Mouse (Mus musculus) forebrain, embryonic 14.5 days (tissue): ENCODE results near the gene Ube2ql1. TPM values are rescaled to one million over a fixed set of nuclear protein-coding genes. Genes with fewer than 3 reads are reported as not detected.

ENCODE experiments used
- ATAC-seq: fragments of 200-750 bp; cut with Nextera tagmentation; 2 replicates; pipeline ENCODE4 v1.8.0; 2017; ENCODE audit warnings: mild to moderate bottlenecking, moderate library complexity
- DNase-seq: peaks from one replicate; pipeline ENCODE4 v3.0.0-alpha.2; 2015; ENCODE audit warnings: low spot score
- H3K27ac ChIP-seq: fragments of 300-500 bp; sonication (generic); 2 replicates; pipeline ENCODE4 v1.5.1; 2014; ENCODE audit warnings: low read depth, mild to moderate bottlenecking, control low read depth, low read length, moderate library complexity
- H3K27me3 ChIP-seq: fragments of 300-500 bp; sonication (generic); replicated peaks from 2 replicates; pipeline ENCODE4 v1.6.1; 2014; ENCODE audit warnings: low read length, control low read depth, mixed read lengths; ENCODE audit not compliant: control insufficient read depth, insufficient read depth
- H3K36me3 ChIP-seq: fragments of 300-500 bp; sonication (generic); 2 replicates; pipeline ENCODE4 v1.6.1; 2014; ENCODE audit warnings: low read length, control low read depth; ENCODE audit not compliant: control insufficient read depth, insufficient read depth
- H3K4me1 ChIP-seq: fragments of 300-500 bp; sonication (generic); 2 replicates; pipeline ENCODE4 v1.6.1; 2014; ENCODE audit warnings: antibody characterized with exemption, low read length, control low read depth; ENCODE audit not compliant: control insufficient read depth, insufficient read depth
- H3K4me2 ChIP-seq: fragments of 300-500 bp; sonication (generic); 2 replicates; pipeline ENCODE4 v1.6.1; 2014; ENCODE audit warnings: mild to moderate bottlenecking, control low read depth, low read length
- H3K4me3 ChIP-seq: fragments of 300-500 bp; sonication (generic); 2 replicates; pipeline ENCODE4 v1.5.1; 2014; ENCODE audit warnings: low read depth, low read length, control low read depth
- H3K9ac ChIP-seq: fragments of 300-500 bp; sonication (generic); 2 replicates; pipeline ENCODE4 v1.6.1; 2014; ENCODE audit warnings: mild to moderate bottlenecking, low read length, control low read depth, moderate library complexity
- H3K9me3 ChIP-seq: fragments of 300-500 bp; sonication (generic); replicated peaks from 2 replicates; pipeline ENCODE4 v1.6.1; 2016; ENCODE audit warnings: low read length, control low read depth, mixed read lengths; ENCODE audit not compliant: control insufficient read depth
- WGBS: fragments of 180-500 bp; shearing (Covaris S2); extraction: QIAGEN DNeasy Blood & Tissue Kit; methylation state at CpG from one replicate; pipeline ENCODE4 v1.1.7; 2014; 5-methylcytosine and 5-hydroxymethylcytosine counted together
- polyA plus RNA-seq: library from polyadenylated mRNA; unstranded; fragments of >200 nt; fragmentation: Nextera tagmentation; extraction: Ambion mirVana; gene quantifications from 2 replicates; pipeline ENCODE4 v1.2.1, GENCODE M21; 2014

Ube2ql1 gene
- polyA plus RNA-seq, 1 experiment from 2014 or later = 31.7 TPM

DNA sequence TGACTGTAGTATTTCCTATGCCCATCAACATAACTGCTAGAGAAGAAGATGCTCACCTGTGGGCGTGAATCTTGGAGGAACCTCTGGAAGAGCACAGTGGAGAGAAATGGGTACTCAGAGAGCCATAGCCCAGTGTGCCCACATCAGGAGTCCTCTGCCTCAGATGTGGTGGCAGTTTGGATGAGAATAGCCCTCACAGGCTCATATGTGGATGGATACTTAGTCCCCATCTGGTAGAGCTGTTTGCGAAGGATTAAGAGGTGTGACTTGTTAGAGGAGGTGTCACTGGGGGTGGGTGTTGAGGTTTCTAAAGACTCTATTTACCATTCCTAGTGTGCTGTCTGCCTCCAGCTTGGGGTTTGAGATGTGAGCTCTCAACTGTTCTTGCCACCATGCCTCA is 13.2 kb upstream of the Ube2ql1 start:
- WGBS = 82% methylated on average over 2 of the region's 2 CpGs
- DNase-seq (no peak), ATAC-seq (no peak)
- Histone ChIP-seq H3K9me3 (no peaks in the 10 kb centered on the region), H3K9ac (no peak overlapping the region), H3K4me1 (no peaks in the 10 kb centered on the region), H3K4me3 (no peak overlapping the region), H3K36me3 (no peaks in the 10 kb centered on the region), H3K27ac (no peak overlapping the region), H3K4me2 (no peak overlapping the region), H3K27me3 (no peaks in the 10 kb centered on the region; the same call in 1 of the 2 replicates)

- 91% methylated on average over 6 of the region's 6 CpGs for WGBS
- Histone ChIP-seq H3K9ac (no peak overlapping the region), H3K4me3 (no peak overlapping the region), H3K27ac (no peak overlapping the region), H3K4me2 (no peak overlapping the region), H3K4me1 (no peaks in the 10 kb centered on the region), H3K27me3 (no peaks in the 10 kb centered on the region; the same call in 1 of the 2 replicates), H3K9me3 (no peaks in the 10 kb centered on the region), H3K36me3 (no peaks in the 10 kb centered on the region)
- ATAC-seq = no peak
- no peak for DNase-seq
These were observed 11.8 kb upstream of the Ube2ql1 start for GRCm38 (mm10) chr13:69751510-69751909.

GRCm38 (mm10) chr13:69748756-69749155 is 9.1 kb upstream of the Ube2ql1 start:
- H3K36me3 ChIP-seq = no peaks in the 10 kb centered on the region
- no peak overlapping the region for H3K9ac ChIP-seq
- no peaks in the 10 kb centered on the region for H3K4me1 ChIP-seq
- DNase-seq (no peak), ATAC-seq (no peak)
- 6% methylated on average over 4 of the region's 4 CpGs for WGBS
- no peak overlapping the region for H3K27ac ChIP-seq
- H3K4me2 ChIP-seq = no peak overlapping the region
- H3K9me3 ChIP-seq = no peaks in the 10 kb centered on the region
- no peaks in the 10 kb centered on the region; the same call in 1 of the 2 replicates for H3K27me3 ChIP-seq
- H3K4me3 ChIP-seq = no peak overlapping the region

GRCm38 (mm10) chr13:69740331-69741285 is 919 bp upstream of the Ube2ql1 start:
- peak overlapping the region; percentile 90 for H3K4me2 ChIP-seq
- WGBS = 2% methylated on average over 29 of the region's 29 CpGs
- H3K4me3 ChIP-seq = peak overlapping the region; percentile 83
- peaks cover 3% of the 10 kb centered on the region; the same call in 1 of the 2 replicates for H3K4me1 ChIP-seq
- H3K9me3 ChIP-seq = no peaks in the 10 kb centered on the region
- H3K27me3 ChIP-seq = peaks cover 3% of the 10 kb centered on the region; the same call in 1 of the 2 replicates
- no peaks in the 10 kb centered on the region for H3K36me3 ChIP-seq
- DNase-seq = peak; percentile 73
- H3K9ac ChIP-seq = peak overlapping the region; percentile 88
- H3K27ac ChIP-seq = peak overlapping the region; percentile 77; the same call in 1 of the 2 replicates
- ATAC-seq = peak; percentile 55

DNA sequence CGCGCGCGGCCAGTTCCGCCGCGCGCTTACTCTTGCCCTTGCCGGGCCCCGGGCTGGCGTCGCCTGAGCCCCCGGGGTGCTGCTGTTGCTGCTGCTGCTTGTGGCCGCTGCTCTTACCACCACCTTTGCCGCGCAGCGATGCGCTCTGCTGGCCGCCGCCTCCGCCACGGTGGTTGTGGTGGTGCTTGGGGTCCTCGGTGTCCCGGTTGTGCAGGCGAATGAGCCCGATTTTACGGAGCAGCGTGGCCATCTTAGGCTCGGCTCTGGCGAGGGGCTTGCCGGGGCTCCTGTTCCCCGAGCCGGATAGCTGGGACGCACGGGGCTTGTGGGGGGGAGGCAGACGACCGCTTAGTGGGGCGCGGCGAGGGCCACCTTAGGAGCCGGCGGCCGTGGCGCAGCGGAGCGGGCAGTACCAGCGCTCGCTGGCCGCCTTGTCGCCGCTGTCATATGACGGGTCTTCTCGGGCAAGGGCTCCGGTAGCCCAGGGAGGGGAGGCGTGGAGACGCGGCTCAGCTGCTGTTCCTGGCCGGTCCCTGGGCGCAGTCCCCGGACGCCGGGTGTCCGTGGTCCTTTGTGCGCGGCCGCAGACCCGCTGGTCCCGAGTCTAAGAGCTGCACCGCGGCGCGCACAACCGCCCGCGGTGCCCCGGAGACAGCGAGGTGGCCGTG is 464 bp downstream of the Ube2ql1 start:
- peak; percentile 64 for ATAC-seq
- under 1% methylated on average over 67 of the region's 78 CpGs for WGBS

DNA sequence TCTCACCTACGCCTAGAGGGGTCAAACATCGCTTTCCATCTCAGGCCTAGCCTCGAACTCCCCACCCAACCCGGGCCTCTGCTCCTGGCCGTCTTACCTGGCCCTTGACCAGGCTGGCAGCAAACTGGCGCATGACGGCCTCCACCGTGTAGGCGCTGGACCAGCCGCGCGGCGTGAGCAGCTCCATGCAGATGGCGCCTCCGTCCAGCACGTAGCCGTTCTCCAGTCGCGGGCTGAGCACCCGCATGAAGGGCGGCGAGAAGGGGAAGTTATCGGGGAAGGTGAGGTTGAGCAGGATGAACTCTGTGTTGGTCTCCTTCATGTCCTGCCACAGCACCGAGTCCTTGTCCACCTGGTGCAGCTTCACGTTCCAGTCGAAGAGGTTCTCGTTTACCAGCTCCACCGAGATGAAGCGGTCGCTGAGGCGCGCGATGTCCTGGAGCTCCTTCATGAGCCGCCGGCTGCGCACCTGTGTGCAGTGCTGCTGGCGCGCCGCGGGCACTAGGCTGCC is 1.2 kb downstream of the Ube2ql1 start:
- no peak for ATAC-seq
- Histone ChIP-seq H3K4me1 (peaks cover 11% of the 10 kb centered on the region), H3K27me3 (peaks cover 3% of the 10 kb centered on the region; the same call in 1 of the 2 replicates), H3K4me3 (peak overlapping the region; percentile 83), H3K9ac (peak overlapping the region; percentile 88), H3K9me3 (no peaks in the 10 kb centered on the region), H3K27ac (peak overlapping the region; percentile 91; the same call in 1 of the 2 replicates), H3K4me2 (peak overlapping the region; percentile 90), H3K36me3 (0 out of 2 replicates have a peak, but pooled peaks cover 2% of the 10 kb centered on the region)
- peak; percentile 47 for DNase-seq
- WGBS = under 1% methylated on average over 40 of the region's 40 CpGs

More for the DNA sequence above, 464 bp downstream of the Ube2ql1 start:
- H3K4me1 ChIP-seq = peaks cover 11% of the 10 kb centered on the region
- peak; percentile 53 for DNase-seq
- H3K9ac ChIP-seq = peak overlapping the region; percentile 88
- no peaks in the 10 kb centered on the region for H3K36me3 ChIP-seq
- H3K4me2 ChIP-seq = peak overlapping the region; percentile 90
- H3K27me3 ChIP-seq = peaks cover 3% of the 10 kb centered on the region; the same call in 1 of the 2 replicates
- peak overlapping the region; percentile 83 for H3K4me3 ChIP-seq
- no peaks in the 10 kb centered on the region for H3K9me3 ChIP-seq
- H3K27ac ChIP-seq = peak overlapping the region; percentile 91

GRCm38 (mm10) chr13:69737444-69738185 is 2.1 kb downstream of the Ube2ql1 start:
- H3K9me3 ChIP-seq = no peaks in the 10 kb centered on the region
- ATAC-seq (no peak), DNase-seq (no peak)
- H3K27me3 ChIP-seq = peaks cover 3% of the 10 kb centered on the region; the same call in 1 of the 2 replicates
- H3K27ac ChIP-seq = no peak overlapping the region
- WGBS = 13% methylated on average over 17 of the region's 19 CpGs
- peaks cover 11% of the 10 kb centered on the region for H3K4me1 ChIP-seq
- peak overlapping the region; percentile 83 for H3K4me3 ChIP-seq
- 0 out of 2 replicates have a peak, but pooled peaks cover 10% of the 10 kb centered on the region for H3K36me3 ChIP-seq
- H3K4me2 ChIP-seq = peak overlapping the region; percentile 90
- peak overlapping the region; percentile 88 for H3K9ac ChIP-seq

DNA sequence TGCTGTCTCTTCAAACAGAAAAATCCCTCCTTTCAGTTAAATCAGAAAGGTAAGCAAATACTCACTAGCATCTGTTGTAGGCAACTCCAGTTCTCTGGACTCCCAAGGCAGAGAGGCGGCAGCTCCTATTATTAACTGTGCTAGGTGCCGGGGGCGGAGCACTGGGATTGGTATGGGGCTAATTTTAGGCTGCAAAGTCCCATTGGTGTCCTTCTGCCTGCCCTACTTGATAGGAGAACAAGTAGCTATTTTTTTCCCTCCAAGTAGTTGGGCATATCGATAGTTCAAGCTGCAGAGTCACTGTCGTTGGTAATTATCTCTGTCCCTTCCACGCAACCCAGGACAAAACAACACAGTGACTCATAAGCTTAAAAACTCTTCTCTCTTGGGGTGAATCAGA is 7.1 kb downstream of the Ube2ql1 start:
- H3K27me3 ChIP-seq = no peaks in the 10 kb centered on the region
- no peak overlapping the region for H3K4me3 ChIP-seq
- no peak overlapping the region for H3K9ac ChIP-seq
- 90% methylated on average over 6 of the region's 6 CpGs for WGBS
- ATAC-seq (no peak), DNase-seq (no peak)
- no peak overlapping the region for H3K27ac ChIP-seq
- H3K36me3 ChIP-seq = peaks cover 34% of the 10 kb centered on the region
- H3K4me2 ChIP-seq = no peak overlapping the region
- H3K9me3 ChIP-seq = no peaks in the 10 kb centered on the region
- peaks cover 10% of the 10 kb centered on the region for H3K4me1 ChIP-seq
